21 mouse cellular contexts compared by ENCODE assay signal in the genomic region with DNA sequence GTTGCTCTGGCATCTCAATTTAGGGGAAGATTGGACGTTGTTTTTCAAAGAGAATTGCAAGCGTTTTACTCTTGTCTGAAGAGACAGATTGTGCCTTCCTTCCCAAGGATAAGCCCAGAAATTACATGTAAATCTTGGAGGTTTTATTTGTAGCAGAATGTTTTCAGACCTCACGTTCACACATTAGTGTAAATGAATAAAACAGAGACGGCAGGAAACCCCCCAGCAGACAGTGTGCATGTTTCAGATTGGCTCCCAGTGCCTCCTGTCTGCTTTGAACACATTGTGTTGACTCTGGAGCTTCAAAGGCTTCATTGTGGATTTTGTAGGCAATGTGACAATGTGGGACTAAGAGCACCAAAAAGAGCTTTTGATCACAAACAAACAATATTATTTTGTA.
DNase-seq lines count a peak whose midpoint lies in the region; ATAC-seq and TF ChIP-seq lines count a peak whose summit lies in the region.
"Had no signal": no experiment of that assay in that cellular context is flagged by ENCODE, and none has a peak within 500 bp of the region (broad histone marks: within the 10 kb centered on the region; RNA-seq: fewer than 3 reads in every experiment).

No protein-coding gene starts in this region.

- ATAC-seq in forebrain, embryonic 14.5 days: peak; percentile 45; the same call in 1 of the 2 replicates
- no peak for ATAC-seq in forebrain, embryonic 12.5 days (ENCODE audit: low FRiP score)
- ATAC-seq in forebrain, postnatal 0 days: peak; percentile 93

- 37% methylated on average over 4 of the region's 4 CpGs for WGBS in forebrain, embryonic 14.5 days
- WGBS in forebrain, embryonic 12.5 days: 63% methylated on average over 4 of the region's 4 CpGs
- 27% methylated on average over 4 of the region's 4 CpGs for WGBS in forebrain, postnatal 0 days

- H3K4me2 ChIP-seq in forebrain, embryonic 14.5 days (ENCODE audit: low read length): no peak overlapping the region
- H3K4me2 ChIP-seq in forebrain, embryonic 12.5 days: no peak overlapping the region
- H3K4me2 ChIP-seq in forebrain, postnatal 0 days (ENCODE audit: low read depth): no peak overlapping the region
- H3K4me2 ChIP-seq: embryonic facial prominence, embryonic 13.5 days; embryonic facial prominence, embryonic 15.5 days had no signal

- H3K27me3 ChIP-seq in forebrain, embryonic 14.5 days (replicated peaks; ENCODE audit: control insufficient read depth, insufficient read depth, low read length): no peaks in the 10 kb centered on the region
- no peaks in the 10 kb centered on the region for H3K27me3 ChIP-seq in forebrain, embryonic 12.5 days
- peaks cover 4% of the 10 kb centered on the region; the same call in 1 of the 2 replicates for H3K27me3 ChIP-seq in forebrain, postnatal 0 days (ENCODE audit: insufficient read depth, low read length)
- H3K27me3 ChIP-seq: embryonic facial prominence, embryonic 13.5 days; embryonic facial prominence, embryonic 15.5 days had no signal

- H3K27ac ChIP-seq in forebrain, embryonic 14.5 days (ENCODE audit: low read depth, low read length): no peak overlapping the region
- H3K27ac ChIP-seq in forebrain, embryonic 12.5 days: no peak overlapping the region
- H3K27ac ChIP-seq in forebrain, postnatal 0 days (ENCODE audit: low read depth, low read length): no peak overlapping the region
- no peak overlapping the region for H3K27ac ChIP-seq in left cerebral cortex, adult 2 months
- H3K27ac ChIP-seq: embryonic facial prominence, embryonic 13.5 days; embryonic facial prominence, embryonic 15.5 days had no signal

- DNase-seq in forebrain, embryonic 14.5 days (ENCODE audit: low spot score): peak; percentile 83
- peak; percentile 40 for DNase-seq in heart, adult 11 months
- DNase-seq in heart, postnatal 10 days: no peak
- DNase-seq in brain, embryonic 18.5 days (ENCODE audit: low read depth, low spot score): peak; percentile 70
- DNase-seq in forebrain, postnatal 0 days: peak; percentile 80
- DNase-seq in layer of hippocampus, postnatal 25 days (ENCODE audit: extremely low spot score in 1 of 2, low spot score in 1 of 2): no peak
- DNase-seq in left cerebral cortex, adult 2 months (ENCODE audit: extremely low spot score in 1 of 2, low spot score in 2 of 2): no peak
- DNase-seq: adrenal gland, adult 2 months; adrenal gland, postnatal 10 days; adrenal gland, postnatal 25 days; cerebellum, adult 11 months; cerebellum, adult 18-20 months; cerebellum, adult 8-10 months; cerebellum, adult 9-11 months; cerebellum, postnatal 14 days; cerebellum, postnatal 36 days; embryo, embryonic 11 days had no signal

- H3K36me3 ChIP-seq in forebrain, embryonic 14.5 days (ENCODE audit: control insufficient read depth, insufficient read depth, low read length): no peaks in the 10 kb centered on the region
- H3K36me3 ChIP-seq in forebrain, embryonic 12.5 days (replicated peaks): no peaks in the 10 kb centered on the region
- H3K36me3 ChIP-seq in forebrain, postnatal 0 days (ENCODE audit: insufficient read depth): no peaks in the 10 kb centered on the region
- H3K36me3 ChIP-seq: embryonic facial prominence, embryonic 13.5 days; embryonic facial prominence, embryonic 15.5 days had no signal

- no peak overlapping the region for H3K4me3 ChIP-seq in forebrain, embryonic 14.5 days (ENCODE audit: low read depth, low read length)
- H3K4me3 ChIP-seq in forebrain, embryonic 12.5 days (replicated peaks): no peak overlapping the region
- H3K4me3 ChIP-seq in forebrain, postnatal 0 days (ENCODE audit: low read depth, low read length): no peak overlapping the region
- H3K4me3 ChIP-seq in left cerebral cortex, adult 2 months: no peak overlapping the region
- H3K4me3 ChIP-seq: embryonic facial prominence, embryonic 13.5 days; embryonic facial prominence, embryonic 15.5 days; erythroblast, embryonic 14.5 days had no signal

- no peak for TF ChIP-seq CTCF in forebrain, postnatal 0 days (IDR thresholded peaks at IDR 0.05; ENCODE audit: low read depth)
- no peak for TF ChIP-seq CTCF in left cerebral cortex, adult 2 months (IDR thresholded peaks at IDR 0.05)

- H3K9me3 ChIP-seq in forebrain, embryonic 14.5 days (replicated peaks; ENCODE audit: control insufficient read depth, low read length): no peaks in the 10 kb centered on the region
- no peaks in the 10 kb centered on the region for H3K9me3 ChIP-seq in forebrain, embryonic 12.5 days
- H3K9me3 ChIP-seq in forebrain, postnatal 0 days (ENCODE audit: low read length): no peaks in the 10 kb centered on the region
- H3K9me3 ChIP-seq: embryonic facial prominence, embryonic 13.5 days; embryonic facial prominence, embryonic 15.5 days had no signal

- no peak overlapping the region for H3K9ac ChIP-seq in forebrain, embryonic 14.5 days (ENCODE audit: low read length)
- no peak overlapping the region for H3K9ac ChIP-seq in forebrain, embryonic 12.5 days
- H3K9ac ChIP-seq in forebrain, postnatal 0 days: no peak overlapping the region
- H3K9ac ChIP-seq: embryonic facial prominence, embryonic 13.5 days; embryonic facial prominence, embryonic 15.5 days had no signal

- intact Hi-C loops in heart, postnatal 10 days (cut with DNase I): no loop called here
- intact Hi-C loops in left cerebral cortex, adult 2 months (cut with DNase I): no loop called here

- H3K4me1 ChIP-seq in forebrain, embryonic 14.5 days (ENCODE audit: control insufficient read depth, insufficient read depth, low read length): no peaks in the 10 kb centered on the region
- peaks cover 7% of the 10 kb centered on the region for H3K4me1 ChIP-seq in forebrain, embryonic 12.5 days
- H3K4me1 ChIP-seq in forebrain, postnatal 0 days (ENCODE audit: insufficient read depth): no peaks in the 10 kb centered on the region
- H3K4me1 ChIP-seq: embryonic facial prominence, embryonic 13.5 days; embryonic facial prominence, embryonic 15.5 days had no signal

Comparison
In these comparisons a context has a peak if more than half of its experiments do, and no peak if none do; other contexts are left out.
1. DNase-seq: peak in forebrain, embryonic 14.5 days (single experiment), heart, adult 11 months (single experiment), brain, embryonic 18.5 days (single experiment) and forebrain, postnatal 0 days (single experiment); none in heart, postnatal 10 days (0 of 2), layer of hippocampus, postnatal 25 days (0 of 2) and left cerebral cortex, adult 2 months (0 of 2).